Mouse (Mus musculus) liver, postnatal 0 days (tissue): Measurements from ENCODE around the gene Tcf3.

Experiments used
- CTCF ChIP-seq: sonication (generic); IDR thresholded peaks from 2 replicates; pipeline ENCODE4 v1.5.1; 2016; ENCODE audit warnings: antibody characterized with exemption, low read depth
- EP300 ChIP-seq: IDR thresholded peaks from 2 replicates; pipeline ENCODE4 v1.6.1; 2016; ENCODE audit warnings: antibody characterized with exemption, low read depth, mild to moderate bottlenecking

- TF ChIP-seq CTCF (no peak), EP300 (no peak)
These were observed 48.1 kb downstream of the Tcf3 start for GRCm38 (mm10) chr10:80385310-80385709.
